Mouse (Mus musculus): ENCODE data around the gene Kmt2a.

- TF ChIP-seq CTCF (conservative IDR thresholded peaks at IDR 0.05; ENCODE audit: insufficient read depth, insufficient read length, low read depth, low read length), result no peak
- no peak for TF ChIP-seq POLR2A (IDR thresholded peaks at IDR 0.05; ENCODE audit: low read depth, low read length)
Observed at GRCm38 (mm10) chr9:44879694-44880271, 1.3 kb downstream of the Kmt2a start.
